Comparison of ENCODE assay signal across 17 mouse cellular contexts in genomic region chr2:59490353-59490752, GRCm38 (mm10). TPM values are rescaled to one million over a fixed set of nuclear protein-coding genes. Genes with fewer than 3 reads are reported as not detected.
DNase-seq lines count a peak whose midpoint lies in the region; ATAC-seq and TF ChIP-seq lines count a peak whose summit lies in the region.
"Had no signal": no experiment of that assay in that cellular context is flagged by ENCODE, and none has a peak within 500 bp of the region (broad histone marks: within the 10 kb centered on the region; RNA-seq: fewer than 3 reads in every experiment).

No protein-coding gene starts in this region.

- no peak for DNase-seq in forebrain, postnatal 0 days
- no peak for DNase-seq in liver, postnatal 0 days
- DNase-seq in liver, embryonic 11.5 days (ENCODE audit: low spot score): no peak
- DNase-seq in Patski (ENCODE audit: low read depth, low spot score): no peak
- DNase-seq in heart, postnatal 4 days: no peak
- DNase-seq in hindbrain, embryonic 14.5 days (ENCODE audit: low spot score): no peak
- DNase-seq: gastrocnemius, postnatal 36 days had no signal

- no peak overlapping the region for H3K27ac ChIP-seq in forebrain, postnatal 0 days (ENCODE audit: low read depth, low read length)
- no peak overlapping the region for H3K27ac ChIP-seq in forebrain, embryonic 13.5 days
- no peak overlapping the region for H3K27ac ChIP-seq in liver, postnatal 0 days (ENCODE audit: low read depth)
- H3K27ac ChIP-seq in liver, embryonic 11.5 days (ENCODE audit: low read depth, low read length): no peak overlapping the region
- no peak overlapping the region for H3K27ac ChIP-seq in hindbrain, embryonic 14.5 days
- H3K27ac ChIP-seq: embryonic facial prominence, embryonic 15.5 days; limb, embryonic 12.5 days had no signal

- in situ Hi-C loops in Patski (cut with MboI; ENCODE audit: low pct_unique_long_range_greater_than_20kb): no loop called here

- no peak overlapping the region for H3K4me3 ChIP-seq in forebrain, postnatal 0 days (ENCODE audit: low read depth, low read length)
- H3K4me3 ChIP-seq in forebrain, embryonic 13.5 days: no peak overlapping the region
- H3K4me3 ChIP-seq in liver, postnatal 0 days (ENCODE audit: low read depth, low read length): no peak overlapping the region
- no peak overlapping the region for H3K4me3 ChIP-seq in liver, embryonic 11.5 days (ENCODE audit: low read depth, low read length)
- no peak overlapping the region for H3K4me3 ChIP-seq in E14TG2a.4 (replicated peaks; ENCODE audit: low read length)
- H3K4me3 ChIP-seq in hindbrain, embryonic 14.5 days (replicated peaks; ENCODE audit: low read length): no peak overlapping the region
- H3K4me3 ChIP-seq: embryonic facial prominence, embryonic 15.5 days; limb, embryonic 12.5 days had no signal

- H3K4me1 ChIP-seq in forebrain, postnatal 0 days (ENCODE audit: insufficient read depth): no peaks in the 10 kb centered on the region
- peaks cover 18% of the 10 kb centered on the region for H3K4me1 ChIP-seq in forebrain, embryonic 13.5 days
- no peaks in the 10 kb centered on the region for H3K4me1 ChIP-seq in liver, postnatal 0 days (ENCODE audit: insufficient read depth)
- H3K4me1 ChIP-seq in liver, embryonic 11.5 days (replicated peaks; ENCODE audit: control insufficient read depth, insufficient read depth, low read length): no peaks in the 10 kb centered on the region
- peaks cover 13% of the 10 kb centered on the region for H3K4me1 ChIP-seq in E14TG2a.4 (replicated peaks; ENCODE audit: low read depth, low read length)
- H3K4me1 ChIP-seq in hindbrain, embryonic 14.5 days (replicated peaks; ENCODE audit: control insufficient read depth, insufficient read depth, low read length): no peaks in the 10 kb centered on the region

- ATAC-seq in forebrain, postnatal 0 days: no peak
- ATAC-seq in forebrain, embryonic 13.5 days: no peak
- ATAC-seq in liver, postnatal 0 days: no peak
- no peak for ATAC-seq in liver, embryonic 11.5 days (replicated peaks; ENCODE audit: low FRiP score)
- ATAC-seq in Patski: no peak
- ATAC-seq in hindbrain, embryonic 14.5 days (ENCODE audit: low FRiP score): no peak
- ATAC-seq: forebrain, embryonic 16.5 days; hindbrain, embryonic 16.5 days had no signal

- POLR2A ChIA-PET in Patski (lab: Charles Lee): no interaction called here

- CTCF ChIA-PET in Patski (lab: Charles Lee): interaction anchor here (1.1 kb wide), 2 partner anchors 9 to 19 kb away, joined by 3 read pairs; no protein-coding TSS in a partner anchor

- no peaks in the 10 kb centered on the region for H3K9me3 ChIP-seq in forebrain, postnatal 0 days (ENCODE audit: low read length)
- H3K9me3 ChIP-seq in forebrain, embryonic 13.5 days (replicated peaks): no peaks in the 10 kb centered on the region
- no peaks in the 10 kb centered on the region for H3K9me3 ChIP-seq in liver, postnatal 0 days (ENCODE audit: low read length)
- H3K9me3 ChIP-seq in liver, embryonic 11.5 days (ENCODE audit: control insufficient read depth, low read length): no peaks in the 10 kb centered on the region
- H3K9me3 ChIP-seq in E14TG2a.4 (ENCODE audit: low read length): no peaks in the 10 kb centered on the region
- H3K9me3 ChIP-seq in hindbrain, embryonic 14.5 days (ENCODE audit: control insufficient read depth, low read length): no peaks in the 10 kb centered on the region
- H3K9me3 ChIP-seq: embryonic facial prominence, embryonic 15.5 days; limb, embryonic 12.5 days had no signal

- no peaks in the 10 kb centered on the region for H3K36me3 ChIP-seq in forebrain, postnatal 0 days (ENCODE audit: insufficient read depth)
- H3K36me3 ChIP-seq in forebrain, embryonic 13.5 days (ENCODE audit: poor library complexity, severe bottlenecking): no peaks in the 10 kb centered on the region
- H3K36me3 ChIP-seq in liver, postnatal 0 days (replicated peaks; ENCODE audit: insufficient read depth, low read length): no peaks in the 10 kb centered on the region
- no peaks in the 10 kb centered on the region for H3K36me3 ChIP-seq in liver, embryonic 11.5 days (ENCODE audit: control insufficient read depth, insufficient read depth, low read length)
- H3K36me3 ChIP-seq in E14TG2a.4 (ENCODE audit: insufficient read depth, low read length): no peaks in the 10 kb centered on the region
- no peaks in the 10 kb centered on the region for H3K36me3 ChIP-seq in hindbrain, embryonic 14.5 days (replicated peaks; ENCODE audit: control insufficient read depth, insufficient read depth)
- H3K36me3 ChIP-seq: embryonic facial prominence, embryonic 15.5 days; limb, embryonic 12.5 days had no signal

- H3K4me2 ChIP-seq in forebrain, postnatal 0 days (ENCODE audit: low read depth): no peak overlapping the region
- H3K4me2 ChIP-seq in forebrain, embryonic 13.5 days: no peak overlapping the region
- H3K4me2 ChIP-seq in liver, postnatal 0 days (ENCODE audit: low read depth, low read length): no peak overlapping the region
- H3K4me2 ChIP-seq in liver, embryonic 11.5 days: no peak overlapping the region
- H3K4me2 ChIP-seq in hindbrain, embryonic 14.5 days (replicated peaks): no peak overlapping the region
- H3K4me2 ChIP-seq: embryonic facial prominence, embryonic 15.5 days; limb, embryonic 12.5 days had no signal

- no peak overlapping the region for H3K9ac ChIP-seq in forebrain, postnatal 0 days
- H3K9ac ChIP-seq in forebrain, embryonic 13.5 days: no peak overlapping the region
- H3K9ac ChIP-seq in liver, postnatal 0 days (replicated peaks): no peak overlapping the region
- no peak overlapping the region for H3K9ac ChIP-seq in liver, embryonic 11.5 days (ENCODE audit: low read depth, low read length)
- no peak overlapping the region for H3K9ac ChIP-seq in hindbrain, embryonic 14.5 days
- H3K9ac ChIP-seq: embryonic facial prominence, embryonic 15.5 days; limb, embryonic 12.5 days had no signal

- TF ChIP-seq CTCF in forebrain, postnatal 0 days (IDR thresholded peaks at IDR 0.05; ENCODE audit: low read depth): peak; percentile 7; the same call in 1 of the 2 replicates
- peak; percentile 41 for TF ChIP-seq CTCF in liver, postnatal 0 days (IDR thresholded peaks at IDR 0.05; ENCODE audit: low read depth)
- TF ChIP-seq CTCF in E14TG2a.4 (conservative IDR thresholded peaks at IDR 0.05; ENCODE audit: low read length) (peak; percentile 27), Patski (IDR thresholded peaks at IDR 0.05) (peak; percentile 46)

- WGBS in forebrain, postnatal 0 days: 81% methylated on average over 7 of the region's 7 CpGs
- WGBS in forebrain, embryonic 13.5 days: 82% methylated on average over 7 of the region's 7 CpGs
- WGBS in liver, postnatal 0 days (ENCODE audit: insufficient replicate concordance): 60% methylated on average over 7 of the region's 7 CpGs
- 65% methylated on average over 7 of the region's 7 CpGs for WGBS in liver, embryonic 11.5 days
- 77% methylated on average over 7 of the region's 7 CpGs for WGBS in hindbrain, embryonic 14.5 days

- TF ChIP-seq EP300 in liver, postnatal 0 days (IDR thresholded peaks at IDR 0.05; ENCODE audit: low read depth): no peak

- H3K27me3 ChIP-seq in forebrain, postnatal 0 days (ENCODE audit: insufficient read depth, low read length): no peaks in the 10 kb centered on the region
- H3K27me3 ChIP-seq in forebrain, embryonic 13.5 days: peaks cover 3% of the 10 kb centered on the region; the same call in 1 of the 2 replicates
- no peaks in the 10 kb centered on the region for H3K27me3 ChIP-seq in liver, postnatal 0 days (ENCODE audit: insufficient read depth, low read length)
- H3K27me3 ChIP-seq in liver, embryonic 11.5 days (replicated peaks; ENCODE audit: control insufficient read depth, insufficient read depth, low read length): no peaks in the 10 kb centered on the region
- H3K27me3 ChIP-seq in E14TG2a.4 (ENCODE audit: insufficient read depth, low read length) (no peaks in the 10 kb centered on the region), Patski (peaks cover 12% of the 10 kb centered on the region)
- H3K27me3 ChIP-seq in hindbrain, embryonic 14.5 days (ENCODE audit: control insufficient read depth, insufficient read depth, low read length): 0 out of 2 replicates have a peak, but pooled peaks cover 4% of the 10 kb centered on the region
- H3K27me3 ChIP-seq: embryonic facial prominence, embryonic 15.5 days; limb, embryonic 12.5 days had no signal

RNA-seq across cellular contexts. Expression of gene Dapl1, which starts 5.9 kb away (rescaled TPM):
- 1.00 TPM in 1 of 2 replicates, not detected in the other for total RNA-seq in forebrain, postnatal 0 days (2014; rRNA removed)
- polyA plus RNA-seq in forebrain, postnatal 0 days (2015; fragmentation: Nextera tagmentation; extraction: Ambion mirVana): 2.2 and 2.3 TPM in 2 replicates
- polyA plus RNA-seq in forebrain, embryonic 13.5 days (2015; fragmentation: Nextera tagmentation; extraction: Ambion mirVana): 0.45 TPM in 1 of 2 replicates, not detected in the other
- not detected in 2 replicates for polyA plus RNA-seq in liver, postnatal 0 days (2015; fragmentation: Nextera tagmentation; extraction: Ambion mirVana)
- 0.53 TPM in 1 of 2 replicates, not detected in the other for polyA plus RNA-seq in liver, embryonic 11.5 days (2014; fragmentation: Nextera tagmentation; extraction: Ambion mirVana)
- not detected for polyA plus RNA-seq in Patski (2021)
- not detected for total RNA-seq in heart, postnatal 4 days (2021)
- polyA plus RNA-seq in hindbrain, embryonic 14.5 days (2014; fragmentation: Nextera tagmentation; extraction: Ambion mirVana): 0.53 TPM in 1 of 2 replicates, not detected in the other
- total RNA-seq: common myeloid progenitor, adult 5-6 weeks; gastrocnemius, postnatal 36 days; layer of hippocampus, postnatal 14 days; midbrain, postnatal 0 days had no signal
- polyA plus RNA-seq: forebrain, embryonic 16.5 days; neural tube, embryonic 14.5 days had no signal
